Mouse (Mus musculus): Measurements from ENCODE around the gene Reep6.

Gene Reep6

DNA sequence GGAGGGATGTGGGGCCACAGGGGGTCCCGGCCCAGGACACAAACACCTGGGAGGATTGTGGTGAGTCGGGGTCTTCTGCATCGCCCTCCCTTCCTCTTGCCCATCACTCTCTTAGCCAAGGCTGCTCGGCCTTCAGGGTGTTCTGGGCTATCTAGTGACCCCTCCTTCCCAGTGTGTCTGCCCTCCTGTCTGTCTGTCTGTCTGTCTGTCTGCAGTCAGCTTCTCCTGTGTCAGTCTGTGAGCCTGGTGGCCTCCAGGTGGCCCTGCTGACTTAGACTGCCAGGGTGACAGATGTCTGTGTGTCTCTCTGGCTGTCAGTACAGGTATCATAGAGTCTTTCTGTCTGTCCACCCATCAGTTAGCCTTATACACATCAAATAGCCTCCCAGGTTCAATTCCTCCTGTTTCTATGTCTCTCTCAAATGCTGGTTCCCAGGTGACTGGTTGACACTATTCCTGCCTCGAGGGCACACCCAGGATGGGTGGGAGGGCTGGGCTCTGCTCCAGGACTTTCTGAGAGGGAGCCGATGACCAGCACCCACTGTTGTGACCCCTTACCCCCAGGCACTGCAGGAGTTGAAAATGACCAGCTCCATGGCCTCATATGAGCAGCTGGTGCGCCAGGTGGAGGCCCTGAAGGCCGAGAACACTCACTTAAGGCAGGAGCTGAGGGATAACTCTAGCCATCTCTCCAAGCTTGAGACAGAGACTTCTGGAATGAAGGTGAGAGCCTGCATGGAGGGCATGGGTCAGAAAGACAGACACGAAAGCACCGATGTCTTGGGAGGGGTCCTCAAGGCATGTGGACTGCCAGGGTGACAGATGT is 28.3 kb upstream of the Reep6 start:
- DNase-seq (ENCODE audit: low read depth): no peak

DNA sequence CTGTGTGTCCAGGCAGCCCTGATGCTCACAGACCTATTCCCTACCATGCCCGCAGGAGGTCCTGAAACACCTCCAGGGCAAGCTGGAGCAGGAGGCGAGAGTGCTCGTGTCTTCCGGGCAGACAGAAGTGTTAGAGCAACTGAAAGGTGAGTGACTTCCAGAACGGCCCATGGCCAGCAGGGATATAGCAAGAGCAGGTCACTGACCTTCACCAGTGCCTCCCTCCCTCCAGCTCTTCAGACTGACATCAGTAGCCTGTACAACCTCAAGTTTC is 27.7 kb upstream of the Reep6 start:
- no peak for DNase-seq (ENCODE audit: low read depth)

DNA sequence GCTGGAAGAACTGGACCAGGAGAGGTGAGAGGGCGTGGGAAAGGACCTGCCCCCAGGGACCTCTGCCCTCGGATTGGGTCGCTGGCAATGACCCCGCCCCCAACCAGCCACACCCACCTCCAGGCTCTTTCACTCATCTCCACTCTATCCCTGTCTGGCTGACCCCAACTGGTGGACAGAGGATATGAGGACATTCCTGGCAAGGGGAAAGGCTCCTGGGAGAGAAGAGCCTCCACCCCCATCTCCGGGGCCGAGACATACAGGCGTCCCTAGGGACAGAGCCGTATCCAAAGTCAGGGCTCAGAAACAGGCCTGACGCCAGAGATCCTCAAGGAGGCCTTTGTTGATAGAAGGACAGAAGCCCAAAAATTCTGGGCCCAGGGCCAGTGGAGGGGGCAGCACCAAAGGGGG is 27.3 kb upstream of the Reep6 start:
- no peak for DNase-seq (ENCODE audit: low read depth)

DNA sequence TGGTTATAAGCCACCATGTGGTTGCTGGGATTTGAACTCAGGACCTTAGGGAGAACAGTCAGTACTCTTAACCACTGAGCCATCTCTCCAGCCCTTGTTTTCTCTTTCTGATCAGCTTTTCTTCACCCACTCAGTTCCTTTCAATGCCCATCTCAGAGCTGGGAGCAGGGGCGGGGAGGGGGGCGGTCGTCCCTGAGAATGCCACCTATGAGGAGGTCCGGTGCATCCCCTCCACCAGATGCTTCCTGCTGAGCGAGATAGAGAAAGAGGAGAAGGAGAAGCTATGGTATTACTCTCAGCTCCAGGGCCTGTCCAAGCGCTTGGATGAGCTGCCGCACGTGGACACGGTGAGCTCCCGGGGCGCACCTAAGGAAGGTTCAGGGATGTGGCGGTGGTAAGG is 25.3 kb upstream of the Reep6 start:
- DNase-seq (ENCODE audit: low read depth): no peak

DNA sequence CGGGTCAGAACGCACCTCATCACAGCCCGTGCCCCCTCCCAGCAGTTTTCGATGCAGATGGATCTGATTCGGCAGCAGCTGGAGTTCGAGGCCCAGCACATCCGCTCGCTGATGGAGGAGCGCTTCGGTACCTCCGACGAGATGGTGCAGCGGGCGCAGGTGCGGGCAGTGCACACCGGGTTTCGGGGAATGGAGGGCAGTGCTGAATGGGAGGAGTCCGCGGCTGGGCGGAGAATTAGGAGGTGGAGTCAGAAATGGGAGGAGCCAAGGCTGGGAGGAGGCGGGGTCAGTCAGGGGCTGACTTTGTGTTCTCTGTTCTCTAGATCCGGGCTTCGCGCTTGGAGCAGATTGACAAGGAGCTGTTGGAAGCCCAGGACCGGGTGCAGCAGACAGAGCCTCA is 24.9 kb upstream of the Reep6 start:
- no peak for DNase-seq (ENCODE audit: low read depth)

DNA sequence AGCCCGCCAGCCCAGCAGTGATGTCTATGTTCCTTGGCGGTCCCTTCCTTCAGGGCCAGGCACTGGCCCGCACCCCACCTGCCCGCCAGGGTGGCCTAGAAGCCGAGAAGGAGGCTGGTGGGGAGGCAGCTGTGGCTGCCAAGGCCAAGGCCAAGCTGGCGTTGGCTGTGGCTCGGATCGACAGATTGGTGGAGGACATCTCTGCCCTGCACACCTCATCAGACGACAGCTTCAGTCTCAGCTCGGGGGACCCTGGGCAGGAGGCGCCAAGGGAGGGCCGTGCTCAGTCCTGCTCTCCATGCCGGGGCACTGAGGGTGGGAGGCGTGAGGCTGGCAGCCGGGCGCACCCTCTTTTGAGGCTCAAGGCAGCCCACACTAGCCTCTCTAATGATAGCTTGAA is 18.2 kb upstream of the Reep6 start:
- DNase-seq (ENCODE audit: low read depth): no peak

DNA sequence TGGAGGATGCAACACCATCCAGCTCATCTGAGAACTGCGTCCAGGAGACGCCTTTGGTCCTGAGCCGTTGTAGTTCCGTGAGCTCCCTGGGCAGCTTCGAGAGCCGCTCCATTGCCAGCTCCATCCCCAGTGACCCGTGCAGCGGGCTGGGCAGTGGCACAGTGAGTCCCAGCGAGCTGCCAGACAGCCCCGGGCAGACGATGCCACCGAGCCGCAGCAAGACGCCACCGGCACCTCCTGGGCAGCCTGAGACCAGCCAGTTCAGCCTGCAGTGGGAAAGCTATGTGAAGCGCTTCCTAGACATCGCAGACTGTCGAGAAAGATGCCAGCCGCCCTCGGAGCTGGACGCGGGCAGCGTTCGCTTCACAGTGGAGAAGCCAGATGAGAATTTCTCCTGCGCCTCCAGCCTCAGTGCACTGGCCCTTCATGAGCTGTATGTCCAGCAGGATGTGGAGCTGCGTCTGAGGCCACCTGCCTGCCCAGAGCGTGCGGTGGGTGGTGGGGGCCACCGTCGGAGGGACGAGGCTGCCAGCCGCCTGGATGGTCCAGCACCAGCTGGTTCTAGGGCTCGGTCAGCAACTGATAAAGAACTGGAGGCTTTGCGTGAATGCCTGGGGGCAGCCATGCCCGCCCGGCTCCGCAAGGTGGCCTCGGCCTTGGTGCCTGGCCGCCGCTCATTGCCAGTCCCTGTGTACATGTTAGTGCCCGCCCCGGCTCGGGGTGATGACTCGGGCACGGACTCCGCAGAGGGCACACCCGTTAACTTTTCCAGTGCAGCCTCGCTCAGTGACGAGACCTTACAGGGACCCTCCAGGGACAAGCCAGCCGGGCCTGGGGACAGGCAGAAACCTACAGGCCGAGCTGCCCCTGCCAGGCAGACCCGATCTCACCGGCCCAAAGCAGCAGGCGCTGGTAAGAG is 16.9 kb upstream of the Reep6 start:
- no peak for DNase-seq (ENCODE audit: low read depth)

DNA sequence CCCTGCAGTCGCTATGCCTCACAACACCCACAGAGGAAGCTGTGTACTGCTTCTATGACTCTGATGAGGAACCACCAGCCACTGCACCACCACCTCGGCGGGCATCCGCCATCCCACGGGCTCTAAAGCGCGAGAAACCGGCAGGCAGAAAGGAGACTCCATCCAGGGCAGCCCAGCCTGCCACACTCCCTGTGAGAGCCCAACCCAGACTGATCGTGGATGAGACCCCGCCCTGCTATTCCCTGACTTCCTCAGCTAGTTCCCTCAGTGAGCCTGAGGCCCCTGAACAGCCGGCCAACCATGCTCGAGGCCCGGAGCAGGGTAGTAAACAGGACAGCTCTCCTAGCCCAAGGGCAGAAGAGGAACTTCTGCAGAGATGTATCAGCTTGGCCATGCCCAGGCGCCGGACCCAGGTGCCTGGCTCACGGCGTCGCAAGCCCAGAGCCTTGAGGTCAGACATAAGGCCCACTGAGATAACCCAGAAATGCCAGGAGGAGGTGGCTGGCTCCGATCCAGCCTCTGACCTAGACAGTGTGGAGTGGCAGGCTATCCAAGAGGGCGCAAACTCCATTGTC is 16.0 kb upstream of the Reep6 start:
- DNase-seq (ENCODE audit: low read depth): no peak

DNA sequence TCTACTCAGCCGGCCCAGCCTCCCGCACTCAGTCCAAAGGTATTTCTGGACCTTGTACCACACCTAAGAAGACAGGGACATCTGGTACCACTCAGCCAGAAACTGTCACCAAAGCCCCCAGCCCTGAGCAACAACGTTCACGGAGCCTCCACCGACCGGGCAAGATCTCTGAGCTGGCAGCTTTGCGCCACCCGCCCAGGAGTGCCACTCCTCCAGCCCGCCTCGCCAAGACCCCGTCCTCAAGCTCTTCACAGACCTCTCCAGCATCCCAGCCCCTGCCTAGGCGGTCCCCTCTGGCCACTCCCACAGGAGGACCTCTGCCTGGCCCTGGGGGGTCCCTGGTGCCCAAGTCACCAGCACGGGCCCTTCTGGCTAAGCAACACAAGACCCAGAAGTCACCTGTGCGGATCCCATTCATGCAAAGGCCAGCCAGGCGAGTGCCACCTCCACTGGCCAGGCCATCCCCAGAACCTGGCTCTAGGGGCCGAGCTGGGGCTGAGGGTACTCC is 15.2 kb upstream of the Reep6 start:
- no peak for DNase-seq (ENCODE audit: low read depth)

DNA sequence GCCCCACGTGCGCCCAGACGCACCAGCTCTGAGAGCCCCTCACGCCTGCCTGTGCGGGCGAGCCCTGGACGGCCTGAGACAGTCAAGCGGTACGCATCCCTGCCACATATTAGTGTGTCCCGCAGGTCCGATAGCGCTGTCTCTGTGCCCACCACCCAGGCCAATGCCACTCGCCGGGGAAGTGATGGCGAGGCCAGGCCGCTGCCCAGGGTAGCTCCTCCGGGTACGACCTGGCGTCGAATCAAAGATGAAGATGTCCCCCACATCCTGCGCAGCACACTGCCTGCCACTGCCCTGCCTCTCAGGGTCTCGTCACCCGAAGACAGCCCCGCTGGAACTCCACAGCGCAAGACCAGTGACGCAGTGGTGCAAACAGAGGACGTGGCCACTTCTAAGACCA is 14.4 kb upstream of the Reep6 start:
- DNase-seq (ENCODE audit: low read depth): no peak

DNA sequence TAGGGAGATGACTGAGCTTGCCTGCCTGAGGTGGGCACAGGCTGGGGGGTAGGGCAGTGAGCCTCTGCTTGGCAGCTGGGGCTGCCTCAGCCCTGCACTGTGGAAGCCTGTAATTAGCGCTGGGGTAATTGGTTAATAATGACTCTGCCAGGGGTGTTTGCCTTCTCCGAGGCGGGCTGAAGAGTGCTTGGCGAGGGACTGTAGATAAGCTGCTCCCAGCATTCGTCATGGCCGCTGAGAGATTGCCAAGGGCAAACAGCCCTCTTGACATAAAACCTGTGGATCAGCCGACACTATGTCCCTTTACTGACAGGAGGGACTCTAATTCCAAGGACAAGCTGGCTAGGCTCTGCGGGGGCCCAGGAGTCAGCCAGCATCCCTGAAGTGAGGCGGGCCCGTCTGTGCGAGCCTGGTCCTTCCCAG is 13.4 kb upstream of the Reep6 start:
- no peak for DNase-seq (ENCODE audit: low read depth)

DNA sequence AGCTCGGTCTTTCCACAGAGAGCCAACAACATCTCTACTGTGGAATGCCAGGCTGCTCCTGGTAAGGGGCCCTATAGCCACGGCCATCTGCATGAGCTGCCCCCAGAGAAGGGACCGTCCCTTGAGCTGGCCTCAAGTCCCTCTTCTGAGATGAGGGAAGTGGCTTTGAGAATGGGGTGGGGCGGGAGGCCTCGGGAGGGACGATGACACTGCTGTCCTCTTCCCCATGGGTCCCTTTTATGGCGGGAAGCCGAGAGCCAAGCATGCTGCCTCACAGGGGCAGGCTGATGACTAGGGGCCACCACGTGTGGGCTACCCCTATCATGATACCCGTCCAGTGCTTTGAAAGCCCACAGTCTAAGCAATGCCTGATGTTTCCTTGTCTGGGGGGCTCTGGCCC is 12.7 kb upstream of the Reep6 start:
- no peak for DNase-seq (ENCODE audit: low read depth)

DNA sequence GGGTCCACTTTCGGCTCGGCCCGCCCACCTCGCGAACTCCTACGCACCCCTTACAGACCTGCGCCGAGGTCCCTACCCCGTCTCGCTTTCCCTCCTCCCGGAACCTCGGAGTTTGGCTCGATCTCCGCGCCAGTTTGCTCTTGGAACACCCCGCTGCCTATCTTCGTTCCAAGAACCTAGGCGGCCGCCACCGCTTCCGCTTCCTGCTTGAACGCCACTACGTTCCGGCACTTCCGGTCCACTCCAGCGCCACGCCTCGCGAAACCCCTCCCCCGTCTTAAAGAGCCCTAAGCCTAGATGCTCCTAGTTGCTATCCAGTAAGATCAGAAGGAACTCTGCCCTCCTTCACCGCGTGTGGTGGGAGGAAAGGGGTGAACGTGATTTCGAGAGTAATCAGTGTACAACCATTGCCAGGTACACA is 9.4 kb upstream of the Reep6 start, which contains the start of gene 2310011J03Rik:
2310011J03Rik (minus strand) TSS at position 198 of the 421 bp plus-strand sequence.
- peak; percentile 95 for DNase-seq (ENCODE audit: low read depth)

DNA sequence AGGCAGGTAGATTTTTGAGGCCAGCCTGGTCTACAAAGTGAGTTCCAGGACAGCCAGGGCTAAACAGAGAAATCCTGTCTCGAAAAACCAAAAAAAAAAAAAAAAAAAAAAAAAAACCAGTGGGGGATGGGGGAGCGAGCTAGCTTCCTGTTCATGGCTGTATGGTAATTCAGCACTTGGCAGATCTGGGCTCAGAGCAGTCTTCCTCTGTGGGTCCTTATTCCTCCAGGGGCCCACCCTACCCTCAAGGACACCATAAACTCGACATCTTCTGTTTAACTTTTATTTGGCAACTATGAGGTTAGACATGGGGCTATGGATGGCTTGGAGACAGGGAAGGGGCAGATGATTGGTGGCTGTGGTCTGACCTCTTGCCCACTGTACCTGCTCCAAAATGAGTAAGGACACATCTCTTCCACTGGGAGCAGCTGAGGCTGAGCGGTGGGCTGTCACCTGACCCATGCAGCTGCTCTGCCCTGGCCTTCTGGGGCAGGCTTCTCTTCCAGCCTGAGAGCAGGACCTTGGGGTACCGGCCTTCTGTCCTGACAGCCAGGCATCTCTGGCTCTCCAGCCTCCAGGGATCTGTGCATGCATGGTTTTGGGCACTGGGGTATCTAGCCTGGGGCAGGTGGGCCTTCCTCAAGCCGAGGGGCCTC is 8.6 kb upstream of the Reep6 start:
- peak; percentile 50 for DNase-seq (ENCODE audit: low read depth)

DNA sequence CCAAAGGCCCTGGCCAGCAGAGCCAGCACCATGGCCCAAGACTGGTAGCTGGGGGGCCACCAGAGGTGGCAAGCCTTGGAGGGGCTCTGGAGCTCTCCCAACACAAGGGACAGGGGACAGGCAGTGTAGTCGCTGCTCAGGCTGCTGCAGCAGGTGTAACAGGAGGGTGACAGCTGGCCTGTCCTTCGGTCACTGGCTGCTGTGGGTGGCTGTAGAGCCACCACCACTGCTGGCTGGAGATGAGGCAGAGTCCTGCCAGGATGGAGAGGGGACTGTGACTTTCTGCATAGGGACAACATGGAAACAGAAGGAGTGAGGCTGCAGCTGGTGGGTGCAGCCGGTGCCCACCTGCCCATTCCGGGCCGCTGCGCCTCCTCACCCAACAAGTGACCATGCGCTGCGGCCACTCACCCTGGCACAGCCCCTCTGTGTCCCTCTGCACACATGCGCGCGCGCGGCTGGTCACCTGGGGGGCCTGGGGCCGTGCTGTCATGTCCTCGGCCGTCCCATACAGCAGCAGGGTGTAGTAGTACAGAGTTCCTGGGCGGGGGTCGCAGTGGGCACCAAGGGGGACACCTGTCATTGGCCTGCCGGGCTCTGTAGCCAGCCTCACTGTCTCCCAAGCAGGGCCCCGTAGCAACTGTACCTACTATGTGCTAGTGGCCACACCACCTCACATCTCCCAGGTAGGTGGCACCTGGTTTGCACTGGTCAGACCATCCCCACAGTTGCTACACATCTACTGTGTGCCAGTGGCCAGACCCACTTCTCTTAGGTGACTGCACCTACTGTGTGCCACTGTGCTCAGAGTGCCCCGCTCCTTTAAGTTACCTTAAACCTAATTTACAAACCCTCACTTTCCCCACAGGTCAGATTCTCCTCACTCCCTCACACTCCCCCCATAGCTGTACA is 7.8 kb upstream of the Reep6 start:
- no peak for DNase-seq (ENCODE audit: low read depth)

DNA sequence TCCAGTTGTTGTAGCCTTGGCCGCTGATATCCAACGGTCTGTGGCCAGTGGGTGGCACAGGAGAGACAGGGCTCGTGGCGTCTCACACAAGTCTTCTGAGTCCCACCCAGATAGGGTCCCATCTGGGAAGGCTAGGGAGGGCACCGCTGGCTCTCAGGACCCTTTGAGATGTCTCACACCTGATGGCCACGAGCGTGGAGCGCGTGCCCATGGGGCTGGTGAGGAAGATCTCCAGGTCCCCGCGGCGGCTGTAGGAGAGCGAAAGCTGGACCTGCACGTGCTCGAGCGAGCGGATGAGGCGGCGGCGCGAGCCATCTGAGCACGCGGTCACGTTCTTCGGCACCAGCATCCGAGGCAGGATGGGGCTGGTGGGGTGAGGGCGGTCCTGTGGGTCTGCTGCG is 6.9 kb upstream of the Reep6 start:
- peak; percentile 66 for DNase-seq (ENCODE audit: low read depth)

DNA sequence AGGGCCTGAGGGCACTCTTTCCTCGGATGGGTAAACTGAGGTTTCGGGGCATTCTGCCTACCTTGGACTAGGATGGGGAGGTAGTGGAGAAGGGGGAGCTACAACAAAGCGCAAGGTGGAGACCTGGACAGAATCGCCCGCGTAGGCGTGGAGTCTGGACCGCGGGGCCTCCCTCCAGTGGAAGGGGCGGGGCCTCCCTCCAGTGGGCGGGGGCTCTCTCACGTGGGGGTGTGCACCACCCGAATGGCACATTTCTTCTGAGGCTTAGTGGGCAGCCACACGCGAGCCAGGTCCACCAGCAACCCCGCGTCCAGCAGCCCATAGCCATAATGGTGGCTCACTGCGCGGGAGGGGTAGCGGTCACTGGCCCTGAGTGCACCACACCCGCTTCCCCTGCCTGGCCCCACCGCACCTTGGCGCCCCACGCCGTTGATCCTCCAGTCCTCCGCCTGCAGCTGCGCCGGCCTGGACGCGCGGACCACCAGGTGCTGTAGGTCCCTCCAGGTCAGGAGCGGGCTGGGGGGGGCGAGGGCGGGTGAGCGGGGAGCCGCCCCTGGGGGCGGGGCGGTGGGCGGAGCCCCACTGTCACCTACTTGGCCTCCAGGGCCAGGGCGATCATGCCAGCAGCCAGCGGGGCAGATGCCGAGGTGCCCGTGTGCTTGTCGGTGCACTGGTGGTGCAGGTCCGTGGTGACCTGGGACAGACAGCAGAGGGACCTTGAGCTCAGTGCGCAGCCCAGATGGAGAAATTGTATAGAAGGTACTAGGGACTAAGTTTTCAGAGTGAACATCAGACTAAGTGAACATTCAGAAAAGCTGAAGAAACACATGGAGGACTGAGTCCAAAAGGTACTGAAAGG is 6.3 kb upstream of the Reep6 start:
- peak; percentile 82 for DNase-seq (ENCODE audit: low read depth)

DNA sequence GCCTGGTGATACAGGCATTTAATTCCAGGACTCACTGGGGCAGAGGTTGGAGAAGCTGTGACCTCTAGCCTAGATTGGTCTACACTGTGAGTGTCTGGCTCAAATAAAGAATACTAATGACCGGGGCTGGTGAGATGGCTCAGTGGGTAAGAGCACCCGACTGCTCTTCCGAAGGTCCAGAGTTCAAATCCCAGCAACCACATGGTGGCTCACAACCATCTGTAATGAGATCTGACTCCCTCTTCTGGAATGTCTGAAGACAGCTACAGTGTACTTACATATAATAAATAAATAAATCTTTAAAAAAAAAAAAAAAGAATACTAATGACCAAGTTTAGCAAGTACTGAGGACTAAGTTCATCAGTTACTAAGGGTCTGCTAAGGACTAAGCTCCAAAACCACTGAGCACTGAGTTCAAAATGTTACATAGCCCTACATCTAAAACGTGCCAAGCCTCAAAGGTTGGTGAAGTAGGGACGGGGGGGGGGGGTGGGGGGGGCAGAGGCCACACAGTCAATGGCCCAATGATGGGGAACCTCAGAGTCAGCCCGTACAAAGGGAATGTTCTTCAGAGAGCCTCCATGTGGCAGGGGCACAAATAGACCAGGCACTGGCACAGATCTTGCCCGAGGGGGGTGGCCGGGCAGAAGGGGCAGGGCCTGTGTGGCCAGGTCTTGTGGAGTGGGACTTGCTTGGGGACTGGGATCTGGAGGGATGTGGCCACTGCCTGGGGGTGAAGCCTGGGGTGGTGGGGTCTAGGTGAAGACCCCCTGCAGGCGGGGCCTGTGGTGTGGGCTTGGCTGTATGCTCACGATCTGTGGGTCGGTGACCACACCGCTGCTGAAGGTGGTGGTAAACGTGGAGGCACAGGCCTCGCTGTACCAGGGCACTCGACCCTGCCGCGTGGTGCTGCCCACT is 5.4 kb upstream of the Reep6 start:
- DNase-seq (ENCODE audit: low read depth): peak; percentile 76

DNA sequence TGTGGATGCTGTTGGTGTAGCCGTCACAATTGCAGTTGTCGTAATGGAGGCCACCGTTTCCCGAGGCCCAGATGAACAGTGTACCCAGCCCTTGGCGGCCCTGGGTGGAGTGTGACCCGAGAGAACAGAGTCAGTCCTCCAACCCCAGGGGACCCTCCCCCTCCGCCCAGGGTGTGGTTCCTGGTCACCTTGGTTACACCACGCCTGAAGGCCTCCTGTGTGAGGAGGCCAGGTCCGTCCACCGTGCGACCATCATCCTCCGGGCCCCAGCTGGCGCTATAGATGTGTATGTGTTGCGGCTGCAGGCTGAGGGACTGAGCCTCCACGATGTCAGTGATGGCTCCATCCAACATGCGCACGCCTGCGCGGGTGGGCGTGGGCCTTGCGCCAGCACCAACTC is 4.7 kb upstream of the Reep6 start:
- DNase-seq (ENCODE audit: low read depth): no peak
